ENCODE assay signal across 9 mouse cellular contexts in genomic region chr9:85588077-85588476, GRCm38 (mm10).
A peak's percentile ranks its signal among the peaks of the same experiment; 100 is the strongest.
DNase-seq lines count a peak whose midpoint lies in the region; ATAC-seq lines count a peak whose summit lies in the region.
"Had no signal": no experiment of that assay in that cellular context is flagged by ENCODE, and none has a peak within 500 bp of the region (broad histone marks: within the 10 kb centered on the region; RNA-seq: fewer than 3 reads in every experiment).

No protein-coding gene starts in this region.

- WGBS in midbrain, embryonic 13.5 days: 35% methylated on average over 2 of the region's 2 CpGs

- no peaks in the 10 kb centered on the region for H3K36me3 ChIP-seq in midbrain, embryonic 13.5 days
- H3K36me3 ChIP-seq: limb, embryonic 12.5 days had no signal

- peaks cover 5% of the 10 kb centered on the region; the same call in 1 of the 2 replicates for H3K9me3 ChIP-seq in midbrain, embryonic 13.5 days
- H3K9me3 ChIP-seq: limb, embryonic 12.5 days had no signal

- no peaks in the 10 kb centered on the region for H3K27me3 ChIP-seq in midbrain, embryonic 13.5 days
- H3K27me3 ChIP-seq: limb, embryonic 12.5 days had no signal

- DNase-seq in left cerebral cortex, adult 18-20 months (ENCODE audit: low spot score in 2 of 2): peak; percentile 22 to 24
- no peak for DNase-seq in left cerebral cortex, adult 11 months (ENCODE audit: low spot score)
- peak; percentile 41 to 82 for DNase-seq in adrenal gland, adult (ENCODE audit: inconsistent age in 2 of 2, low spot score in 1 of 2)
- DNase-seq in gastrocnemius, postnatal 10 days: peak; percentile 12
- peak; percentile 2 to 19 for DNase-seq in layer of hippocampus, adult 8-10 months (ENCODE audit: low spot score in 2 of 2)

- no peak overlapping the region for H3K4me3 ChIP-seq in midbrain, embryonic 13.5 days (replicated peaks)
- H3K4me3 ChIP-seq: limb, embryonic 12.5 days had no signal

- no peak overlapping the region for H3K27ac ChIP-seq in midbrain, embryonic 13.5 days
- H3K27ac ChIP-seq: limb, embryonic 12.5 days had no signal

- H3K9ac ChIP-seq in midbrain, embryonic 13.5 days (replicated peaks): no peak overlapping the region
- H3K9ac ChIP-seq: limb, embryonic 12.5 days had no signal

- H3K4me1 ChIP-seq in midbrain, embryonic 13.5 days (replicated peaks): no peaks in the 10 kb centered on the region
- H3K4me1 ChIP-seq: limb, embryonic 12.5 days had no signal

- peak; percentile 39 for ATAC-seq in CD4-positive, CD25-positive, alpha-beta regulatory T cell, adult 4 months
- ATAC-seq in midbrain, embryonic 13.5 days: peak; percentile 48; the same call in 1 of the 2 replicates
- no peak for ATAC-seq in erythroblast, adult 5-6 weeks (replicated peaks; ENCODE audit: low FRiP score, poor library complexity, severe bottlenecking)

- H3K4me2 ChIP-seq in midbrain, embryonic 13.5 days (replicated peaks): no peak overlapping the region
- H3K4me2 ChIP-seq: limb, embryonic 12.5 days had no signal
